ENCODE assay signal across 9 mouse cellular contexts in genomic region chr4:133493895-133494294, GRCm38 (mm10). TPM values are rescaled to one million over a fixed set of nuclear protein-coding genes. Genes with fewer than 3 reads are reported as not detected.
DNase-seq lines count a peak whose midpoint lies in the region; ATAC-seq and TF ChIP-seq lines count a peak whose summit lies in the region.
"Had no signal": no experiment of that assay in that cellular context is flagged by ENCODE, and none has a peak within 500 bp of the region (broad histone marks: within the 10 kb centered on the region; RNA-seq: fewer than 3 reads in every experiment).

No protein-coding gene starts in this region.

- H3K27me3 ChIP-seq in cerebellum, adult 2 months (ENCODE audit: control insufficient read depth, insufficient read depth, low read length) = no peaks in the 10 kb centered on the region
- 0 out of 2 replicates have a peak, but pooled peaks cover 2% of the 10 kb centered on the region for H3K27me3 ChIP-seq in ES-Bruce4 (ENCODE audit: control insufficient read depth, insufficient read depth, low read length, poor library complexity, severe bottlenecking)
- peaks cover 74% of the 10 kb centered on the region for H3K27me3 ChIP-seq in liver, embryonic 13.5 days
- peaks cover 33% of the 10 kb centered on the region for H3K27me3 ChIP-seq in stomach, embryonic 15.5 days (replicated peaks)

- no peaks in the 10 kb centered on the region for H3K36me3 ChIP-seq in ES-Bruce4 (ENCODE audit: control insufficient read depth, insufficient read depth, low read length, poor library complexity, severe bottlenecking)
- no peaks in the 10 kb centered on the region for H3K36me3 ChIP-seq in liver, embryonic 13.5 days
- no peaks in the 10 kb centered on the region for H3K36me3 ChIP-seq in stomach, embryonic 15.5 days

- no peak overlapping the region for H3K9ac ChIP-seq in ES-Bruce4 (ENCODE audit: low read depth, poor library complexity, severe bottlenecking)
- no peak overlapping the region for H3K9ac ChIP-seq in liver, embryonic 13.5 days
- no peak overlapping the region for H3K9ac ChIP-seq in stomach, embryonic 15.5 days

- no peak overlapping the region for H3K27ac ChIP-seq in cerebellum, adult 2 months (ENCODE audit: insufficient read depth, low read length)
- no peak overlapping the region for H3K27ac ChIP-seq in ES-Bruce4 (ENCODE audit: insufficient read depth, low read length)
- H3K27ac ChIP-seq in liver, embryonic 13.5 days = no peak overlapping the region
- H3K27ac ChIP-seq in stomach, embryonic 15.5 days = peak overlapping the region; percentile 36; the same call in 1 of the 2 replicates

- DNase-seq in cerebellum, adult 2 months = no peak
- no peak for DNase-seq in cerebellum, postnatal 25 days
- peak; percentile 38 for DNase-seq in heart, postnatal 10 days
- DNase-seq in liver, embryonic 13.5 days = no peak
- DNase-seq in thymus, postnatal 10 days (ENCODE audit: low spot score in 2 of 2) = no peak
- no peak for DNase-seq in embryo, embryonic 9.5 days (ENCODE audit: extremely low spot score)

- TF ChIP-seq POLR2A in cerebellum, adult 2 months (IDR thresholded peaks at IDR 0.05; ENCODE audit: borderline replicate concordance, insufficient read depth, low read length) = no peak
- no peak for TF ChIP-seq POLR2A in ES-Bruce4 (IDR thresholded peaks at IDR 0.05; ENCODE audit: insufficient read depth, low read length)

- WGBS in cerebellum, adult 2 months = 20% methylated on average over 9 of the region's 12 CpGs
- 15% methylated on average over 9 of the region's 12 CpGs for WGBS in liver, embryonic 13.5 days (ENCODE audit: insufficient replicate concordance)
- WGBS in stomach, embryonic 15.5 days = 14% methylated on average over 11 of the region's 12 CpGs

- intact Hi-C loops in heart, postnatal 10 days (cut with DNase I) = loop anchor here (1.0 to 2.0 kb wide), 2 partner anchors 15 to 69 kb away; no protein-coding TSS in a partner anchor

- peak overlapping the region; percentile 60 for H3K4me2 ChIP-seq in liver, embryonic 13.5 days
- H3K4me2 ChIP-seq in stomach, embryonic 15.5 days = peak overlapping the region; percentile 56

- ATAC-seq in liver, embryonic 13.5 days (ENCODE audit: low read depth) = no peak
- no peak for ATAC-seq in stomach, embryonic 15.5 days (ENCODE audit: insufficient read depth, low FRiP score, low read depth)

- TF ChIP-seq CTCF in cerebellum, adult 2 months (IDR thresholded peaks at IDR 0.05; ENCODE audit: borderline replicate concordance, insufficient read depth, low read depth, low read length) = no peak
- no peak for TF ChIP-seq CTCF in ES-Bruce4 (IDR thresholded peaks at IDR 0.05; ENCODE audit: low read depth, low read length)

- H3K9me3 ChIP-seq in ES-Bruce4 (replicated peaks; ENCODE audit: control insufficient read depth, insufficient read depth, low read length, poor library complexity, severe bottlenecking) = no peaks in the 10 kb centered on the region
- no peaks in the 10 kb centered on the region for H3K9me3 ChIP-seq in liver, embryonic 13.5 days (replicated peaks)
- H3K9me3 ChIP-seq in stomach, embryonic 15.5 days = no peaks in the 10 kb centered on the region

- no peak for TF ChIP-seq EP300 in ES-Bruce4 (IDR thresholded peaks at IDR 0.05; ENCODE audit: insufficient read depth, low read depth, low read length)

- H3K4me1 ChIP-seq in cerebellum, adult 2 months (ENCODE audit: control insufficient read depth, insufficient read depth, low read length) = peaks cover 13% of the 10 kb centered on the region
- H3K4me1 ChIP-seq in ES-Bruce4 (ENCODE audit: control insufficient read depth, insufficient read depth, low read length) = peaks cover 16% of the 10 kb centered on the region
- H3K4me1 ChIP-seq in liver, embryonic 13.5 days (replicated peaks) = peaks cover 47% of the 10 kb centered on the region
- H3K4me1 ChIP-seq in stomach, embryonic 15.5 days = peaks cover 32% of the 10 kb centered on the region

- peak overlapping the region; percentile 54 for H3K4me3 ChIP-seq in cerebellum, adult 2 months (replicated peaks; ENCODE audit: insufficient read depth, low read depth, low read length)
- peak overlapping the region; percentile 22 for H3K4me3 ChIP-seq in ES-Bruce4 (ENCODE audit: low read depth, low read length)
- peak overlapping the region; percentile 30 for H3K4me3 ChIP-seq in liver, embryonic 13.5 days (replicated peaks)
- peak overlapping the region; percentile 36 for H3K4me3 ChIP-seq in stomach, embryonic 15.5 days (replicated peaks)

RNA-seq across cellular contexts. Expression of gene Trnp1, which starts 4.5 kb away (rescaled TPM):
- polyA plus RNA-seq in cerebellum, adult 2 months (2012; rRNA removed) = 153 and 162 TPM in 2 replicates
- 10.4 and 13.6 TPM in 2 replicates for polyA plus RNA-seq in ES-Bruce4 (2011; ENCODE audit: insufficient read depth, insufficient read length, low read depth, missing spikeins)
- total RNA-seq in heart, postnatal 10 days (2021) = 1 to 10 TPM; 1.6 to 2.8 TPM
- 0.06 TPM in 1 of 2 replicates, not detected in the other for polyA plus RNA-seq in liver, embryonic 13.5 days (2015; fragmentation: Nextera tagmentation; extraction: Ambion mirVana)
- 2.8 and 3.1 TPM in 2 replicates for polyA plus RNA-seq in stomach, embryonic 15.5 days (2015; fragmentation: Nextera tagmentation; extraction: Ambion mirVana)

RNA-seq across cellular contexts. Expression of gene Tent5b, which starts 14.0 kb away (rescaled TPM):
- polyA plus RNA-seq in cerebellum, adult 2 months (2012; rRNA removed) = 0.21 and 0.26 TPM in 2 replicates
- 10.9 and 12.4 TPM in 2 replicates for polyA plus RNA-seq in ES-Bruce4 (2011; ENCODE audit: insufficient read depth, insufficient read length, low read depth, missing spikeins)
- total RNA-seq in heart, postnatal 10 days (2021) = 1 to 10 TPM in 1 of 2 experiments, under 1 TPM in 1; 0.87 to 8.5 TPM
- 0.05 TPM in 1 of 2 replicates, not detected in the other for polyA plus RNA-seq in liver, embryonic 13.5 days (2015; fragmentation: Nextera tagmentation; extraction: Ambion mirVana)
- polyA plus RNA-seq in stomach, embryonic 15.5 days (2015; fragmentation: Nextera tagmentation; extraction: Ambion mirVana) = 2.4 and 4.1 TPM in 2 replicates

RNA-seq across cellular contexts. Expression of gene Kdf1, which starts 24.9 kb away (rescaled TPM):
- 0.10 TPM in 1 of 2 replicates, not detected in the other for polyA plus RNA-seq in cerebellum, adult 2 months (2012; rRNA removed)
- polyA plus RNA-seq in ES-Bruce4 (2011; ENCODE audit: insufficient read depth, insufficient read length, low read depth, missing spikeins) = 10.2 and 13.2 TPM in 2 replicates
- total RNA-seq in heart, postnatal 10 days (2021) = not detected
- 0.45 and 0.70 TPM in 2 replicates for polyA plus RNA-seq in liver, embryonic 13.5 days (2015; fragmentation: Nextera tagmentation; extraction: Ambion mirVana)
- 31.5 and 38.6 TPM in 2 replicates for polyA plus RNA-seq in stomach, embryonic 15.5 days (2015; fragmentation: Nextera tagmentation; extraction: Ambion mirVana)

RNA-seq across cellular contexts. Expression of gene Nudc, which starts 51.9 kb away (rescaled TPM):
- polyA plus RNA-seq in cerebellum, adult 2 months (2012; rRNA removed) = 197 and 231 TPM in 2 replicates
- 274 and 303 TPM in 2 replicates for polyA plus RNA-seq in ES-Bruce4 (2011; ENCODE audit: insufficient read depth, insufficient read length, low read depth, missing spikeins)
- total RNA-seq in heart, postnatal 10 days (2021) = 10 to 100 TPM; 71.0 to 74.5 TPM
- 214 and 231 TPM in 2 replicates for polyA plus RNA-seq in liver, embryonic 13.5 days (2015; fragmentation: Nextera tagmentation; extraction: Ambion mirVana)
- 291 and 292 TPM in 2 replicates for polyA plus RNA-seq in stomach, embryonic 15.5 days (2015; fragmentation: Nextera tagmentation; extraction: Ambion mirVana)

RNA-seq across cellular contexts. Expression of gene Nr0b2, which starts 59.3 kb away (rescaled TPM):
- polyA plus RNA-seq in cerebellum, adult 2 months (2012; rRNA removed) = 2.1 and 2.6 TPM in 2 replicates
- polyA plus RNA-seq in ES-Bruce4 (2011; ENCODE audit: insufficient read depth, insufficient read length, low read depth, missing spikeins) = not detected in 2 replicates
- total RNA-seq in heart, postnatal 10 days (2021) = 10 to 100 TPM; 13.9 to 20.4 TPM
- 0.31 and 0.51 TPM in 2 replicates for polyA plus RNA-seq in liver, embryonic 13.5 days (2015; fragmentation: Nextera tagmentation; extraction: Ambion mirVana)
- polyA plus RNA-seq in stomach, embryonic 15.5 days (2015; fragmentation: Nextera tagmentation; extraction: Ambion mirVana) = 10.4 and 11.2 TPM in 2 replicates
- polyA plus RNA-seq: C2C12 had no signal

Comparison
In these comparisons a context has a peak if more than half of its experiments do, and no peak if none do; other contexts are left out.
1. DNase-seq: peak in heart, postnatal 10 days (2 of 2); none in cerebellum, adult 2 months (0 of 2), cerebellum, postnatal 25 days (0 of 2), liver, embryonic 13.5 days (single experiment), thymus, postnatal 10 days (0 of 2) and embryo, embryonic 9.5 days (single experiment).
2. RNA of gene Trnp1, which starts 4.5 kb away (polyA plus RNA-seq): 153 to 162 TPM in cerebellum, adult 2 months; 10.4 to 13.6 TPM in ES-Bruce4, 2.8 to 3.1 TPM in stomach, embryonic 15.5 days and 0.06 TPM in liver, embryonic 13.5 days; every median in the first group is over 10 times any median in the second.
3. Peak in every context shown above with its lines, with median percentiles within 50 percentile points of each other: H3K4me3 ChIP-seq.